Mouse (Mus musculus) CH12.LX (cell line): ENCODE data around the gene Vmn2r12.

Source experiments
- BHLHE40 ChIP-seq: IDR thresholded peaks from 2 replicates; pipeline ENCODE4 v1.6.1; 2011; ENCODE audit warnings: mild to moderate bottlenecking, low read depth, low read length, improper control_type of control experiment
- POLR2A ChIP-seq: IDR thresholded peaks from 2 replicates; pipeline ENCODE4 v1.6.1; 2011; ENCODE audit warnings: low read depth, mild to moderate bottlenecking, improper control_type of control experiment, low read length

GRCm38 (mm10) chr5:109139546-109139945, 41.8 kb upstream of the Vmn2r12 start:
- TF ChIP-seq POLR2A = no peak
- TF ChIP-seq BHLHE40 = no peak
